Mouse (Mus musculus) layer of hippocampus, adult 6 months (tissue): ENCODE measurements around the gene Gm11127. TPM values are rescaled to one million over a fixed set of nuclear protein-coding genes. Genes with fewer than 3 reads are reported as not detected.

Experiments
- long read RNA-seq, 2 experiments: library from polyadenylated mRNA; unstranded; transcript quantifications; one replicate each; pipeline ENCODE4 v2.0.0; 2019 to 2020
- polyA plus RNA-seq: library from polyadenylated mRNA; unstranded; fragments of <200 nt; fragmentation: Nextera tagmentation; gene quantifications from 2 replicates; pipeline ENCODE4 v1.2.3, GENCODE M21; 2021

Gene Gm11127
- not detected in 2 replicates for polyA plus RNA-seq
- long read RNA-seq, experiment 1, result 0 reads
- long read RNA-seq, experiment 2, result 0 reads

GRCm38 (mm10) chr17:36058362-36058761, at the start of gene Gm11127:
Gm11127 (minus strand) TSS chr17:36058371.

GRCm38 (mm10) chr17:36042610-36043169, 15.5 kb downstream of the Gm11127 start, which contains the start of the genes H2-T22 and Gm6034:
H2-T22 (minus strand) TSS chr17:36042747.
Gm6034 (plus strand) TSS chr17:36042961.

GRCm38 (mm10) chr17:36032351-36032875, 25.8 kb downstream of the Gm11127 start, which contains the start of gene H2-T23:
H2-T23 (minus strand) TSS chr17:36032855.

GRCm38 (mm10) chr17:36020191-36021073, 37.7 kb downstream of the Gm11127 start, which contains the start of gene H2-T24:
H2-T24 (minus strand) TSS chr17:36020560.

Other genes with a start within 250 kb of the Gm11127 start
- gene Ier3, start 236.7 kb downstream of the Gm11127 start, polyA plus RNA-seq, result 6.3 and 7.1 TPM in 2 replicates
- 109 and 126 TPM in 2 replicates for gene Flot1, start 235.1 kb downstream of the Gm11127 start, polyA plus RNA-seq
- 614 and 636 TPM in 2 replicates for gene Tubb5, start 220.1 kb downstream of the Gm11127 start, polyA plus RNA-seq
- 1.6 and 3.2 TPM in 2 replicates for gene Mdc1, start 216.9 kb downstream of the Gm11127 start, polyA plus RNA-seq
- 3.1 and 3.5 TPM in 2 replicates for gene Nrm, start 197.1 kb downstream of the Gm11127 start, polyA plus RNA-seq
- 1.6 and 1.8 TPM in 2 replicates for gene Ppp1r18, start 192.8 kb downstream of the Gm11127 start, polyA plus RNA-seq
- 8.7 and 8.9 TPM in 2 replicates for gene Dhx16, start 178.6 kb downstream of the Gm11127 start, polyA plus RNA-seq
- 57.1 and 72.3 TPM in 2 replicates for gene 2310061I04Rik, start 160.9 kb downstream of the Gm11127 start, polyA plus RNA-seq
- gene Atat1, start 148.3 kb downstream of the Gm11127 start, polyA plus RNA-seq, result 47.2 and 55.1 TPM in 2 replicates
- gene Mrps18b, start 142.0 kb downstream of the Gm11127 start, polyA plus RNA-seq, result 63.7 and 64.4 TPM in 2 replicates
- gene Ppp1r10, start 141.9 kb downstream of the Gm11127 start, polyA plus RNA-seq, result 17.2 and 18.5 TPM in 2 replicates
- 44.3 and 58.3 TPM in 2 replicates for gene Abcf1, start 88.6 kb downstream of the Gm11127 start, polyA plus RNA-seq
- 20.1 and 23.4 TPM in 2 replicates for gene Gnl1, start 78.5 kb downstream of the Gm11127 start, polyA plus RNA-seq
- gene Prr3, start 78.1 kb downstream of the Gm11127 start, polyA plus RNA-seq, result 14.1 and 16.1 TPM in 2 replicates
- gene H2-T24, start 37.8 kb downstream of the Gm11127 start, polyA plus RNA-seq, result 2.0 and 2.2 TPM in 2 replicates
- gene H2-T23, start 25.5 kb downstream of the Gm11127 start, polyA plus RNA-seq, result 11.5 and 14.4 TPM in 2 replicates
- 16.1 and 16.5 TPM in 2 replicates for gene H2-T22, start 15.6 kb downstream of the Gm11127 start, polyA plus RNA-seq
- gene Gm6034, start 15.4 kb downstream of the Gm11127 start, polyA plus RNA-seq, result not detected in 2 replicates
- 0.09 TPM in 1 of 2 replicates, not detected in the other for gene Gm19684, start 63.3 kb upstream of the Gm11127 start, polyA plus RNA-seq
- not detected in 2 replicates for gene Gm7030, start 71.1 kb upstream of the Gm11127 start, polyA plus RNA-seq
- gene Gm8909, start 110.2 kb upstream of the Gm11127 start, polyA plus RNA-seq, result not detected in 2 replicates
- gene H2-T3, start 131.9 kb upstream of the Gm11127 start, polyA plus RNA-seq, result not detected in 2 replicates
- 103 and 112 TPM in 2 replicates for gene Rpp21, start 199.7 kb upstream of the Gm11127 start, polyA plus RNA-seq
- gene Trim39, start 213.9 kb upstream of the Gm11127 start, polyA plus RNA-seq, result 3.9 and 4.4 TPM in 2 replicates
- not detected in 2 replicates for gene H2-M10.2, start 228.1 kb upstream of the Gm11127 start, polyA plus RNA-seq